Mouse (Mus musculus) forebrain, embryonic 15.5 days (tissue): ENCODE results near the gene Acat2. TPM values are rescaled to one million over a fixed set of nuclear protein-coding genes. Genes with fewer than 3 reads are reported as not detected.
"Not testable (repeated sequence)": the region's sequence is repeated elsewhere in the genome, so short reads cannot be mapped to it uniquely, and the experiment has no call there.

Experiments
- ATAC-seq: fragments of 200-750 bp; cut with Nextera tagmentation; replicated peaks from 2 replicates; pipeline ENCODE4 v1.8.0; 2017; ENCODE audit warnings: mild to moderate bottlenecking, moderate TSS enrichment, moderate library complexity
- H3K27ac ChIP-seq: fragments of 300-500 bp; sonication (generic); replicated peaks from 2 replicates; pipeline ENCODE4 v1.5.1; 2015; ENCODE audit warnings: mild to moderate bottlenecking, inconsistent platforms
- H3K27me3 ChIP-seq: fragments of 300-500 bp; sonication (generic); 2 replicates; pipeline ENCODE4 v1.6.1; 2015; ENCODE audit warnings: inconsistent platforms
- H3K36me3 ChIP-seq: fragments of 300-500 bp; sonication (generic); 2 replicates; pipeline ENCODE4 v1.6.1; 2015; ENCODE audit warnings: mild to moderate bottlenecking, inconsistent platforms
- H3K4me1 ChIP-seq: fragments of 300-500 bp; sonication (generic); 2 replicates; pipeline ENCODE4 v1.6.1; 2015; ENCODE audit warnings: inconsistent platforms
- H3K4me2 ChIP-seq: fragments of 300-500 bp; sonication (generic); replicated peaks from 2 replicates; pipeline ENCODE4 v1.6.1; 2015; ENCODE audit warnings: mild to moderate bottlenecking, inconsistent platforms
- H3K4me3 ChIP-seq: fragments of 300-500 bp; sonication (generic); 2 replicates; pipeline ENCODE4 v1.5.1; 2015; ENCODE audit warnings: mild to moderate bottlenecking, inconsistent platforms
- H3K9ac ChIP-seq: fragments of 300-500 bp; sonication (generic); replicated peaks from 2 replicates; pipeline ENCODE4 v1.6.1; 2015; ENCODE audit warnings: mild to moderate bottlenecking, inconsistent platforms
- H3K9me3 ChIP-seq: fragments of 300-500 bp; sonication (generic); 2 replicates; pipeline ENCODE4 v1.6.1; 2016; ENCODE audit warnings: inconsistent platforms
- WGBS: fragments of 180-500 bp; shearing (Covaris S2); methylation state at CpG from one replicate; pipeline ENCODE4 v1.1.7; 2015; ENCODE audit warnings: mixed read lengths; 5-methylcytosine and 5-hydroxymethylcytosine counted together
- polyA plus RNA-seq: library from polyadenylated mRNA; unstranded; fragments of >200 nt; fragmentation: Nextera tagmentation; extraction: Ambion mirVana; gene quantifications from 2 replicates; pipeline ENCODE4 v1.2.1, GENCODE M21; 2015

Acat2 gene
- polyA plus RNA-seq, 1 experiment from 2014 or later = 323 TPM

DNA sequence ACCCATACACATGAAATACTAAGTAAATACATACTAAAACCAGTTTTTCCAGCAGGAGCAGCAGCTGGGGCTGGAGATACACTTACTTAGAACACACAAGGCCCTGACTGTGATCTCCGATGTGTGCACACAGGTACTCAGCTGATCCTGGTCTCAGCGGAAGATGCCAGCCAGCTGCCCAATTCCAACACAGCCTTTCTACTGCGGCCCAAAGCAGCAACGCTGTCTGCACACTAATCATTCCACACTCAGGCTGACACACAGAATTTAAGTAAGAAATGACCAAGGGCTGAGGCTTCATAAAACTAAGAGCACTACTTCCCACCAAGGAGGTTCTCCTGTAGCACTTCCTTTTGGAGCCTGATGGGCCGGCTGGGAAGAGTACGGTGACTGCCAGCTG lies 58.3 kb downstream of the Acat2 start:
- Histone ChIP-seq H3K36me3 (peaks cover 5% of the 10 kb centered on the region; the same call in 1 of the 2 replicates), H3K9ac (no peak overlapping the region)
- WGBS = 97% methylated on average over 6 of the region's 6 CpGs

DNA sequence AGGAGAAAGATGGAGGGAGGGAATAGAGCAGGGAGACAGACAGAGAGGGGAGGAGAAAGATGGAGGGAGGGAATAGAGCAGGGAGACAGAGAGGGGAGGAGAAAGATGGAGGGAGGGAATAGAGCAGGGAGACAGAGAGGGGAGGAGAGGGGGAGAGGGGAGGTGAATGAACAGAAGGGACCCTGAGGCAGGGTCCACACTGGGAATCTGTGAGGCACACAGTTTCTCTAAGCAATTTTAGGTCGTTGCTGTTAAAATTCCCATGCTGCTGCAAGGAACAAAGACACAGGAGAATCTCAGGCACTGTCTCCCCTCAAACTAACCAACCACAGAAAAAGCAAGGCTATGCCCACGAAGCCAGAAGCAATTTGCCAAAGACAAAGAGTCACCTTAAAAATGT lies 61.9 kb downstream of the Acat2 start:
- H3K36me3 ChIP-seq, H3K27me3 ChIP-seq, H3K9me3 ChIP-seq, H3K9ac ChIP-seq, H3K4me2 ChIP-seq, H3K4me1 ChIP-seq, H3K4me3 ChIP-seq: not testable (repeated sequence)
- WGBS = 23% methylated on average over 2 of the region's 2 CpGs
- H3K27ac ChIP-seq = peak overlapping the region; percentile 91
- peak; percentile 55 for ATAC-seq

More for the DNA sequence above, 58.3 kb downstream of the Acat2 start:
- H3K9me3 ChIP-seq = no peaks in the 10 kb centered on the region
- H3K4me2 ChIP-seq = no peak overlapping the region
- no peaks in the 10 kb centered on the region for H3K27me3 ChIP-seq
- ATAC-seq = no peak
- H3K4me1 ChIP-seq = peaks cover 11% of the 10 kb centered on the region
- no peak overlapping the region for H3K4me3 ChIP-seq
- no peak overlapping the region for H3K27ac ChIP-seq

DNA sequence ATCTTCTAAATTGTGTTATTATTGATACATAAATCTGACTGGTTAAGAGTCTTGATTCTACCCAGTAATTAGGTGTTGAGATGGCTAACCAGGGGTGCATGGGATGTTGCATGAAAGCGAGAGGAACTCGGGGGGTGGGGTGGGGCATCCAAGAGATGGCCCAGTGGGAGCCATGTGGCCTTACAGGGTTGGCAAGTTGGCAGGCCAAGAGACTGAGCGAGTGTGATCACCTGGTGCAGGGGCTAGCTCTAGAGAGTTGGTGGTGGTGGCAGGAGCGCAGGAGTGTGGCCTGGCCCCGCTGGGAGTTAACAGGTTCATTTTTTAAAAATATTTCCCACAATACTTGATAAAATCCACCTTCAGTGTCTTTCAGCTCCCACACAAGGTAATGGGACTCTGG lies 62.9 kb downstream of the Acat2 start:
- Histone ChIP-seq H3K36me3 (no peaks in the 10 kb centered on the region), H3K9ac (no peak overlapping the region), H3K27ac (peak overlapping the region; percentile 67), H3K27me3 (no peaks in the 10 kb centered on the region), H3K4me2 (no peak overlapping the region), H3K4me3 (no peak overlapping the region), H3K9me3 (no peaks in the 10 kb centered on the region), H3K4me1 (no peaks in the 10 kb centered on the region)
- ATAC-seq = peak; percentile 75
- 86% methylated on average over 5 of the region's 5 CpGs for WGBS

Other genes starting within 250 kb of the Acat2 start
- gene Igf2r, start 191.1 kb downstream of the Acat2 start, polyA plus RNA-seq = 10.8 and 11.0 TPM in 2 replicates
- 0.23 and 0.28 TPM in 2 replicates for gene Mas1, start 92.6 kb downstream of the Acat2 start, polyA plus RNA-seq
- not detected in 2 replicates for gene Mrgprh, start 84.7 kb downstream of the Acat2 start, polyA plus RNA-seq
- 1.9 and 2.2 TPM in 2 replicates for gene Pnldc1, start 50.5 kb downstream of the Acat2 start, polyA plus RNA-seq
- gene Tcp1, start 45.0 kb downstream of the Acat2 start, polyA plus RNA-seq = 425 and 442 TPM in 2 replicates
- 141 and 143 TPM in 2 replicates for gene Mrpl18, start 44.4 kb downstream of the Acat2 start, polyA plus RNA-seq
- gene Acat3, start 20.1 kb downstream of the Acat2 start, polyA plus RNA-seq = 1.00 and 1.0 TPM in 2 replicates
- 157 and 161 TPM in 2 replicates for gene Wtap, start 33.4 kb upstream of the Acat2 start, polyA plus RNA-seq
- gene Sod2, start 46.1 kb upstream of the Acat2 start, polyA plus RNA-seq = 113 and 121 TPM in 2 replicates
- 0.32 TPM in 1 of 2 replicates, not detected in the other for gene Gpr31b, start 91.5 kb upstream of the Acat2 start, polyA plus RNA-seq
- gene Tcp10b, start 100.4 kb upstream of the Acat2 start, polyA plus RNA-seq = 0.08 TPM in 1 of 2 replicates, not detected in the other
- 0.06 TPM in 1 of 2 replicates, not detected in the other for gene Unc93a, start 171.1 kb upstream of the Acat2 start, polyA plus RNA-seq